Mouse (Mus musculus): ENCODE data around the gene Dcaf12. TPM values are rescaled to one million over a fixed set of nuclear protein-coding genes. Genes with fewer than 3 reads are reported as not detected.

Gene Dcaf12
- polyA plus RNA-seq, 1 experiment: 84.7 TPM

DNA sequence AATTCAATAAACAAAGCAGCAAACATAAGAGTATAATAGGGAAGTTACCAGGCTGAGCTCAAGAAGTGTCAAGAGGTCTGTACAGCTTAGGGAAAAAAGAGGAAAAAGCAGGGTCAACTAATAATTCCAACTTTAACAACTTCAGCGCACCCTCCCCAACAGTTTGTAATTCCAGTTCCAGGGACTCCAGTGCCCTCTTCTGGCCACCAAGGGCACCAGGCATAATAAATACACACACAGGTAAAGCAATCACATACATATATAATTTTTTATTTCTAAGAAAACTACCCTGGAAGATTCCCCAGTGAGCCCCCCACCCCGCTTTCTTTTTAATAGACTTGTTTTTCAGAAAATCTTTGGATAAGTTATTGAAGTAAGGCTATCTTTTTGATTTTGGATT is 69.3 kb downstream of the Dcaf12 start:
- H3K36me3 ChIP-seq (ENCODE audit: control insufficient read depth, insufficient read depth, low read length): no peaks in the 10 kb centered on the region; the same call in 1 of the 2 replicates

More for the DNA sequence above, 69.3 kb downstream of the Dcaf12 start:
- Histone ChIP-seq H3K27me3 (ENCODE audit: control insufficient read depth, insufficient read depth, low read length) (no peaks in the 10 kb centered on the region), H3K4me3 (ENCODE audit: control insufficient read depth, low read depth, low read length) (no peak overlapping the region), H3K27ac (ENCODE audit: control insufficient read depth, insufficient read depth, low read depth, low read length) (no peak overlapping the region), H3K4me1 (ENCODE audit: control insufficient read depth, insufficient read depth, low read length) (no peaks in the 10 kb centered on the region)
- TF ChIP-seq CTCF (IDR thresholded peaks at IDR 0.05; ENCODE audit: control insufficient read depth, insufficient read depth, insufficient replicate concordance, low read depth, low read length): no peak
- TF ChIP-seq POLR2A (IDR thresholded peaks at IDR 0.05; ENCODE audit: control insufficient read depth, low read depth, low read length): no peak

Other genes starting within 250 kb of the Dcaf12 start
- 5.2 and 6.7 TPM in 2 replicates for gene Aqp3, start 216.7 kb downstream of the Dcaf12 start, polyA plus RNA-seq (2012; rRNA removed)
- gene Nol6, start 190.4 kb downstream of the Dcaf12 start, polyA plus RNA-seq (2012; rRNA removed): 14.0 and 15.9 TPM in 2 replicates
- gene Ube2r2, start 179.1 kb downstream of the Dcaf12 start, polyA plus RNA-seq (2012; rRNA removed): 17.7 and 18.8 TPM in 2 replicates
- gene Ubap2, start 39.7 kb downstream of the Dcaf12 start, polyA plus RNA-seq (2012; rRNA removed): 201 and 203 TPM in 2 replicates
- 44.2 and 47.8 TPM in 2 replicates for gene Ubap1, start 34.1 kb upstream of the Dcaf12 start, polyA plus RNA-seq (2012; rRNA removed)
- 11.3 and 11.9 TPM in 2 replicates for gene Kif24, start 150.0 kb upstream of the Dcaf12 start, polyA plus RNA-seq (2012; rRNA removed)
- 12.6 and 14.3 TPM in 2 replicates for gene Nudt2, start 150.3 kb upstream of the Dcaf12 start, polyA plus RNA-seq (2012; rRNA removed)
- gene AI464131, start 188.2 kb upstream of the Dcaf12 start, polyA plus RNA-seq (2012; rRNA removed): 9.8 and 11.1 TPM in 2 replicates
- gene 1110017D15Rik, start 202.4 kb upstream of the Dcaf12 start, polyA plus RNA-seq (2012; rRNA removed): 1,051 and 1,062 TPM in 2 replicates